Mouse (Mus musculus) gastrocnemius, postnatal 36 days (tissue): Measurements from ENCODE around the gene Tmem107. TPM values are rescaled to one million over a fixed set of nuclear protein-coding genes. Genes with fewer than 3 reads are reported as not detected.

Experiments
- DNase-seq, 2 experiments: peaks; one replicate each; pipeline ENCODE4 v3.0.0; 2022
- intact Hi-C: fragments of 180-260 bp; cut with DNase I; formaldehyde crosslinking; loops from one replicate; pipeline ENCODE4 v1.15.1; 2025
- long read RNA-seq, 2 experiments: library from polyadenylated mRNA; stranded (forward); transcript quantifications; one replicate each; pipeline ENCODE4 v2.0.0; 2021
- total RNA-seq, 2 experiments: library from RNA; stranded (reverse); gene quantifications; 2 replicates each; pipeline ENCODE4 v1.2.3; 2021

Gene Tmem107
- total RNA-seq, result 1 to 10 TPM; 3.4 TPM
- long read RNA-seq, experiment 1, partial matches to known transcripts, result 1 of 7 reads
- long read RNA-seq, experiment 1, other reads (novel, unspliced or antisense), result 1 of 7 reads
- long read RNA-seq, experiment 2, transcript Tmem107-201 (5 exons, 779 nt), result major isoform, 5 of 8 reads
- long read RNA-seq, experiment 2, partial matches to known transcripts, result 1 of 8 reads
- long read RNA-seq, experiment 2, other reads (novel, unspliced or antisense), result 2 of 8 reads

GRCm38 (mm10) chr11:69070590-69071222 is at the start of gene Tmem107:
Gene Tmem107, plus strand, starts transcription at chr11:69070806.
- intact Hi-C loops, result no loop called here
- peak; percentile 88 to 92 for DNase-seq

- no peak for DNase-seq
- intact Hi-C loops, result no loop called here
Measured at GRCm38 (mm10) chr11:69026562-69026961, 44.0 kb upstream of the Tmem107 start.

- intact Hi-C loops, result no loop called here
Measured at GRCm38 (mm10) chr11:69028805-69029204, 41.8 kb upstream of the Tmem107 start.

GRCm38 (mm10) chr11:69033552-69033951 is 37.1 kb upstream of the Tmem107 start:
- intact Hi-C loops, result loop anchor here (2.0 to 5.0 kb wide), 2 partner anchors 17 to 51 kb away; no protein-coding TSS in a partner anchor

More at GRCm38 (mm10) chr11:69028805-69029204, 41.8 kb upstream of the Tmem107 start:
- no peak for DNase-seq

GRCm38 (mm10) chr11:69034585-69034984 is 36.0 kb upstream of the Tmem107 start:
- no peak for DNase-seq
- intact Hi-C loops, result loop anchor here (5.0 kb wide), 1 partner anchor 52 kb away; no protein-coding TSS in a partner anchor

More at GRCm38 (mm10) chr11:69033552-69033951, 37.1 kb upstream of the Tmem107 start:
- no peak for DNase-seq

- intact Hi-C loops, result no loop called here
- DNase-seq, result no peak
Measured at GRCm38 (mm10) chr11:69035411-69035810, 35.2 kb upstream of the Tmem107 start.

GRCm38 (mm10) chr11:69035849-69036248 is 34.8 kb upstream of the Tmem107 start:
- intact Hi-C loops, result loop anchor here (2.0 kb wide), 1 partner anchor 131 kb away; no protein-coding TSS in a partner anchor
- peak; percentile 70 to 80 for DNase-seq

GRCm38 (mm10) chr11:69036486-69037230 is 33.9 kb upstream of the Tmem107 start:
- DNase-seq, result peak; percentile 76 to 85
- intact Hi-C loops, result loop anchor here (2.0 kb wide), 1 partner anchor 132 kb away; no protein-coding TSS in a partner anchor

GRCm38 (mm10) chr11:69037231-69038061 is 33.2 kb upstream of the Tmem107 start:
- intact Hi-C loops, result loop anchor here (2.0 kb wide), 1 partner anchor 133 kb away; no protein-coding TSS in a partner anchor
- DNase-seq, result peak; percentile 66 to 72

GRCm38 (mm10) chr11:69038173-69038572 is 32.4 kb upstream of the Tmem107 start:
- intact Hi-C loops, result no loop called here
- no peak for DNase-seq

- intact Hi-C loops, result loop anchor here (10.0 kb wide), 1 partner anchor 189 kb away; the partner anchor contains the start of gene Gucy2e
Measured at GRCm38 (mm10) chr11:69045531-69046394, 24.8 kb upstream of the Tmem107 start, which contains the start of gene Aurkb. Gene Aurkb, plus strand, starts transcription at chr11:69045647.

GRCm38 (mm10) chr11:69046395-69046774 is 24.2 kb upstream of the Tmem107 start:
- DNase-seq, result no peak
- intact Hi-C loops, result loop anchor here (10.0 kb wide), 1 partner anchor 188 kb away; the partner anchor contains the start of gene Gucy2e

More at GRCm38 (mm10) chr11:69045531-69046394, 24.8 kb upstream of the Tmem107 start, which contains the start of gene Aurkb:
- DNase-seq, result peak; percentile 55 to 80

GRCm38 (mm10) chr11:69047592-69047991 is 23.0 kb upstream of the Tmem107 start:
- intact Hi-C loops, result loop anchor here (10.0 kb wide), 1 partner anchor 187 kb away; the partner anchor contains the start of gene Gucy2e
- no peak for DNase-seq

GRCm38 (mm10) chr11:69048151-69048550 is 22.5 kb upstream of the Tmem107 start:
- no peak for DNase-seq

GRCm38 (mm10) chr11:69050748-69051147 is 19.9 kb upstream of the Tmem107 start:
- DNase-seq, result no peak
- intact Hi-C loops, result no loop called here

More at GRCm38 (mm10) chr11:69048151-69048550, 22.5 kb upstream of the Tmem107 start:
- intact Hi-C loops, result loop anchor here (10.0 kb wide), 1 partner anchor 187 kb away; the partner anchor contains the start of gene Gucy2e

GRCm38 (mm10) chr11:69051771-69052170 is 18.8 kb upstream of the Tmem107 start:
- intact Hi-C loops, result no loop called here
- DNase-seq, result no peak

- intact Hi-C loops, result no loop called here
- DNase-seq, result no peak
Measured at GRCm38 (mm10) chr11:69052824-69053421, 17.7 kb upstream of the Tmem107 start.

GRCm38 (mm10) chr11:69053848-69054247 is 16.8 kb upstream of the Tmem107 start:
- intact Hi-C loops, result no loop called here

More at GRCm38 (mm10) chr11:69053848-69054247, 16.8 kb upstream of the Tmem107 start:
- DNase-seq, result no peak
